Mouse (Mus musculus): Measurements from ENCODE around the gene Setd1b. TPM values are rescaled to one million over a fixed set of nuclear protein-coding genes. Genes with fewer than 3 reads are reported as not detected.
"Not testable (repeated sequence)": the region's sequence is repeated elsewhere in the genome, so short reads cannot be mapped to it uniquely, and the experiment has no call there.

Setd1b gene
- polyA plus RNA-seq, 1 experiment from 2014 or later: 5.4 TPM

GRCm38 (mm10) chr5:123195500-123196000, 53.6 kb downstream of the Setd1b start:
- ATAC-seq: no peak
- Histone ChIP-seq H3K27ac (ENCODE audit: low read depth, low read length) (no peak overlapping the region), H3K4me2 (replicated peaks; ENCODE audit: low read depth) (no peak overlapping the region), H3K9ac (ENCODE audit: low read depth, low read length) (no peak overlapping the region), H3K4me3 (ENCODE audit: low read depth, low read length) (no peak overlapping the region), H3K27me3 (replicated peaks; ENCODE audit: control insufficient read depth, insufficient read depth, low read length) (no peaks in the 10 kb centered on the region), H3K36me3 (ENCODE audit: control insufficient read depth, insufficient read depth) (no peaks in the 10 kb centered on the region), H3K4me1 (replicated peaks; ENCODE audit: control insufficient read depth, insufficient read depth, low read length) (no peaks in the 10 kb centered on the region), H3K9me3 (ENCODE audit: control insufficient read depth) (no peaks in the 10 kb centered on the region)
- no peak for TF ChIP-seq CTCF (IDR thresholded peaks at IDR 0.05; ENCODE audit: low read depth)
- WGBS: 88% methylated on average over 16 of the region's 16 CpGs

- Histone ChIP-seq H3K27ac (ENCODE audit: low read depth, low read length) (no peak overlapping the region), H3K9me3 (ENCODE audit: control insufficient read depth) (no peaks in the 10 kb centered on the region), H3K4me1 (replicated peaks; ENCODE audit: control insufficient read depth, insufficient read depth, low read length) (no peaks in the 10 kb centered on the region), H3K4me2 (replicated peaks; ENCODE audit: low read depth) (no peak overlapping the region), H3K27me3 (replicated peaks; ENCODE audit: control insufficient read depth, insufficient read depth, low read length) (no peaks in the 10 kb centered on the region), H3K9ac (ENCODE audit: low read depth, low read length) (no peak overlapping the region), H3K4me3 (ENCODE audit: low read depth, low read length) (no peak overlapping the region), H3K36me3 (ENCODE audit: control insufficient read depth, insufficient read depth) (no peaks in the 10 kb centered on the region)
- 29% methylated on average over 4 of the region's 4 CpGs for WGBS
- TF ChIP-seq CTCF (IDR thresholded peaks at IDR 0.05; ENCODE audit: low read depth): no peak
- no peak for ATAC-seq
These were observed 54.8 kb downstream of the Setd1b start for GRCm38 (mm10) chr5:123196746-123197145.

GRCm38 (mm10) chr5:123198523-123198922, 56.5 kb downstream of the Setd1b start:
- ATAC-seq: no peak
- 92% methylated on average over 4 of the region's 4 CpGs for WGBS
- no peak for TF ChIP-seq CTCF (IDR thresholded peaks at IDR 0.05; ENCODE audit: low read depth)

GRCm38 (mm10) chr5:123200816-123201522, 59.0 kb downstream of the Setd1b start:
- not testable (repeated sequence) for H3K4me3 ChIP-seq (ENCODE audit: low read depth, low read length); H3K9me3 ChIP-seq (ENCODE audit: control insufficient read depth); H3K36me3 ChIP-seq (ENCODE audit: control insufficient read depth, insufficient read depth); H3K9ac ChIP-seq (ENCODE audit: low read depth, low read length); H3K4me2 ChIP-seq (replicated peaks; ENCODE audit: low read depth); H3K4me1 ChIP-seq (replicated peaks; ENCODE audit: control insufficient read depth, insufficient read depth, low read length); H3K27ac ChIP-seq (ENCODE audit: low read depth, low read length); H3K27me3 ChIP-seq (replicated peaks; ENCODE audit: control insufficient read depth, insufficient read depth, low read length); ATAC-seq
- 85% methylated on average over 5 of the region's 7 CpGs for WGBS

More at GRCm38 (mm10) chr5:123198523-123198922, 56.5 kb downstream of the Setd1b start:
- H3K27ac ChIP-seq (ENCODE audit: low read depth, low read length): no peak overlapping the region
- no peaks in the 10 kb centered on the region for H3K36me3 ChIP-seq (ENCODE audit: control insufficient read depth, insufficient read depth)
- H3K9ac ChIP-seq (ENCODE audit: low read depth, low read length): no peak overlapping the region
- no peak overlapping the region for H3K4me3 ChIP-seq (ENCODE audit: low read depth, low read length)
- no peak overlapping the region for H3K4me2 ChIP-seq (replicated peaks; ENCODE audit: low read depth)
- H3K4me1 ChIP-seq (replicated peaks; ENCODE audit: control insufficient read depth, insufficient read depth, low read length): no peaks in the 10 kb centered on the region
- H3K9me3 ChIP-seq (ENCODE audit: control insufficient read depth): no peaks in the 10 kb centered on the region
- no peaks in the 10 kb centered on the region for H3K27me3 ChIP-seq (replicated peaks; ENCODE audit: control insufficient read depth, insufficient read depth, low read length)

GRCm38 (mm10) chr5:123201523-123201892, 59.5 kb downstream of the Setd1b start:
- H3K4me3 ChIP-seq (ENCODE audit: low read depth, low read length): no peak overlapping the region
- no peak overlapping the region for H3K27ac ChIP-seq (ENCODE audit: low read depth, low read length)
- H3K27me3 ChIP-seq (replicated peaks; ENCODE audit: control insufficient read depth, insufficient read depth, low read length): no peaks in the 10 kb centered on the region
- H3K4me2 ChIP-seq (replicated peaks; ENCODE audit: low read depth): no peak overlapping the region
- H3K36me3 ChIP-seq (ENCODE audit: control insufficient read depth, insufficient read depth): no peaks in the 10 kb centered on the region
- H3K4me1 ChIP-seq (replicated peaks; ENCODE audit: control insufficient read depth, insufficient read depth, low read length): no peaks in the 10 kb centered on the region
- 47% methylated on average over 7 of the region's 7 CpGs for WGBS
- no peak for ATAC-seq
- no peaks in the 10 kb centered on the region for H3K9me3 ChIP-seq (ENCODE audit: control insufficient read depth)
- no peak for TF ChIP-seq CTCF (IDR thresholded peaks at IDR 0.05; ENCODE audit: low read depth)
- H3K9ac ChIP-seq (ENCODE audit: low read depth, low read length): no peak overlapping the region

- Histone ChIP-seq H3K27me3 (replicated peaks; ENCODE audit: control insufficient read depth, insufficient read depth, low read length) (no peaks in the 10 kb centered on the region), H3K4me1 (replicated peaks; ENCODE audit: control insufficient read depth, insufficient read depth, low read length) (no peaks in the 10 kb centered on the region), H3K36me3 (ENCODE audit: control insufficient read depth, insufficient read depth) (no peaks in the 10 kb centered on the region), H3K27ac (ENCODE audit: low read depth, low read length) (no peak overlapping the region), H3K4me3 (ENCODE audit: low read depth, low read length) (no peak overlapping the region), H3K4me2 (replicated peaks; ENCODE audit: low read depth) (no peak overlapping the region), H3K9me3 (ENCODE audit: control insufficient read depth) (no peaks in the 10 kb centered on the region), H3K9ac (ENCODE audit: low read depth, low read length) (no peak overlapping the region)
- ATAC-seq: no peak
- TF ChIP-seq CTCF (IDR thresholded peaks at IDR 0.05; ENCODE audit: low read depth): no peak
- 77% methylated on average over 5 of the region's 5 CpGs for WGBS
These were observed 60.0 kb downstream of the Setd1b start for GRCm38 (mm10) chr5:123201987-123202386.

- H3K27me3 ChIP-seq (replicated peaks; ENCODE audit: control insufficient read depth, insufficient read depth, low read length); H3K4me3 ChIP-seq (ENCODE audit: low read depth, low read length); ATAC-seq; H3K4me1 ChIP-seq (replicated peaks; ENCODE audit: control insufficient read depth, insufficient read depth, low read length); H3K9me3 ChIP-seq (ENCODE audit: control insufficient read depth); H3K4me2 ChIP-seq (replicated peaks; ENCODE audit: low read depth); H3K27ac ChIP-seq (ENCODE audit: low read depth, low read length); H3K36me3 ChIP-seq (ENCODE audit: control insufficient read depth, insufficient read depth); H3K9ac ChIP-seq (ENCODE audit: low read depth, low read length): not testable (repeated sequence)
- WGBS: 52% methylated on average over 3 of the region's 4 CpGs
These were observed 60.8 kb downstream of the Setd1b start for GRCm38 (mm10) chr5:123202771-123203170.

GRCm38 (mm10) chr5:123203591-123203990, 61.6 kb downstream of the Setd1b start:
- not testable (repeated sequence) for H3K9me3 ChIP-seq (ENCODE audit: control insufficient read depth); H3K4me3 ChIP-seq (ENCODE audit: low read depth, low read length); H3K27ac ChIP-seq (ENCODE audit: low read depth, low read length); H3K27me3 ChIP-seq (replicated peaks; ENCODE audit: control insufficient read depth, insufficient read depth, low read length); ATAC-seq; H3K4me1 ChIP-seq (replicated peaks; ENCODE audit: control insufficient read depth, insufficient read depth, low read length); H3K4me2 ChIP-seq (replicated peaks; ENCODE audit: low read depth); H3K36me3 ChIP-seq (ENCODE audit: control insufficient read depth, insufficient read depth); H3K9ac ChIP-seq (ENCODE audit: low read depth, low read length)
- WGBS: 81% methylated on average over 7 of the region's 7 CpGs
